Mouse (Mus musculus) G1E (cell line): ENCODE results near the gene Cib1.

Experiments used
- CTCF ChIP-seq: IDR thresholded peaks from 2 replicates; pipeline ENCODE4 v1.5.1; 2012; ENCODE audit warnings: low read depth, low read length, inconsistent platforms, mixed read lengths
- GATA1 ChIP-seq: IDR thresholded peaks from 2 replicates; pipeline ENCODE4 v1.6.1; 2012; ENCODE audit warnings: borderline replicate concordance, low read length, inconsistent platforms, mixed read lengths
- GATA2 ChIP-seq: IDR thresholded peaks from 2 replicates; pipeline ENCODE4 v1.6.1; 2012; ENCODE audit warnings: low read depth, low read length, inconsistent platforms, borderline replicate concordance
- TAL1 ChIP-seq: conservative IDR thresholded peaks from 2 replicates; pipeline ENCODE4 v1.6.1; 2012; ENCODE audit warnings: low read depth, low read length, inconsistent platforms, mixed read lengths

GRCm38 (mm10) chr7:80261372-80261990, 28.9 kb upstream of the Cib1 start:
- TF ChIP-seq CTCF (no peak), GATA1 (no peak), TAL1 (no peak), GATA2 (no peak)
